Comparison of ENCODE assay signal across 18 mouse cellular contexts in the genomic region with DNA sequence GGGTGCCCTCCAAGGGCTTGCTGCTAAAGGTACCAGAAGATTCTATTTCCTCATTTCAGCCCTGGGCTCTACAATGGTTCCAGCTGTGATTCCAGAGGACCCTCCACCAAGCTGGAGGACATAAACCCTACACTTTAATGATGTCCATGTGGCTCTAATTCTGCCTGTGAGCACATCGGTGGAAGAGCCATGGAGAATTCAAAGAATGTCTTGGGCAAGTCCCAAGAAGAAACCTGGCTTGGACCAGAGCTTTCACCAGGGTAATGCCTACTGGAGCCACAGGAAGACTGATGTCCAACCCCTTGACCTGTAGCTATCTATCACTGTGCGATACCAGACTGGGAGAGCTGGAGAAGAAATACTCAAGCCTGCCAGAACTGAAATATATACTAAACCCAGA.
A peak's percentile ranks its signal among the peaks of the same experiment; 100 is the strongest.
DNase-seq lines count a peak whose midpoint lies in the region; ATAC-seq and TF ChIP-seq lines count a peak whose summit lies in the region.
"Had no signal": no experiment of that assay in that cellular context is flagged by ENCODE, and none has a peak within 500 bp of the region (broad histone marks: within the 10 kb centered on the region; RNA-seq: fewer than 3 reads in every experiment).

No protein-coding gene starts in this region.

- in situ Hi-C loops in Patski (cut with MboI; ENCODE audit: low pct_unique_long_range_greater_than_20kb): no loop called here

- DNase-seq in intestine, embryonic 14.5 days (ENCODE audit: low spot score): peak; percentile 21
- peak; percentile 89 for DNase-seq in 3T3-L1 (ENCODE audit: low read depth, low spot score)
- no peak for DNase-seq in Patski (ENCODE audit: low read depth, low spot score)
- no peak for DNase-seq in gastrocnemius, postnatal 10 days
- no peak for DNase-seq in layer of hippocampus, postnatal 14 days (ENCODE audit: low spot score in 2 of 2)
- DNase-seq: adrenal gland, adult 8-10 months; cerebellum, postnatal 25 days; heart, adult 18-20 months; kidney, adult 2 months; lung, postnatal 10 days; right cerebral cortex, postnatal 4 days had no signal

- WGBS in intestine, embryonic 14.5 days: 53% methylated on average over 2 of the region's 2 CpGs
- 73% methylated on average over 2 of the region's 2 CpGs for WGBS in intestine, postnatal 0 days
- WGBS in intestine, embryonic 16.5 days: 54% methylated on average over 2 of the region's 2 CpGs

- H3K36me3 ChIP-seq in intestine, embryonic 14.5 days (ENCODE audit: control insufficient read depth, insufficient read depth, low read length): no peaks in the 10 kb centered on the region
- H3K36me3 ChIP-seq in intestine, postnatal 0 days (ENCODE audit: control insufficient read depth, insufficient read depth): no peaks in the 10 kb centered on the region
- H3K36me3 ChIP-seq in intestine, embryonic 16.5 days (ENCODE audit: control insufficient read depth, insufficient read depth, low read length): no peaks in the 10 kb centered on the region
- H3K36me3 ChIP-seq: embryonic facial prominence, embryonic 12.5 days; limb, embryonic 15.5 days; liver, embryonic 15.5 days had no signal

- no peaks in the 10 kb centered on the region for H3K27me3 ChIP-seq in intestine, embryonic 14.5 days (replicated peaks; ENCODE audit: control insufficient read depth, insufficient read depth, low read length)
- H3K27me3 ChIP-seq in intestine, postnatal 0 days (replicated peaks; ENCODE audit: control insufficient read depth, insufficient read depth, low read length): no peaks in the 10 kb centered on the region
- no peaks in the 10 kb centered on the region for H3K27me3 ChIP-seq in Patski
- H3K27me3 ChIP-seq in intestine, embryonic 16.5 days (replicated peaks; ENCODE audit: control insufficient read depth, insufficient read depth, low read length): no peaks in the 10 kb centered on the region
- H3K27me3 ChIP-seq: embryonic facial prominence, embryonic 12.5 days; limb, embryonic 15.5 days; liver, embryonic 15.5 days had no signal

- H3K9me3 ChIP-seq in intestine, embryonic 14.5 days (ENCODE audit: control insufficient read depth, low read length): no peaks in the 10 kb centered on the region
- no peaks in the 10 kb centered on the region for H3K9me3 ChIP-seq in intestine, postnatal 0 days (ENCODE audit: control insufficient read depth)
- no peaks in the 10 kb centered on the region for H3K9me3 ChIP-seq in intestine, embryonic 16.5 days (ENCODE audit: control insufficient read depth, low read length)
- H3K9me3 ChIP-seq: embryonic facial prominence, embryonic 12.5 days; limb, embryonic 15.5 days; liver, embryonic 15.5 days had no signal

- no peak overlapping the region for H3K9ac ChIP-seq in intestine, embryonic 14.5 days (ENCODE audit: low read length)
- H3K9ac ChIP-seq in intestine, postnatal 0 days (ENCODE audit: low read depth, low read length): no peak overlapping the region
- H3K9ac ChIP-seq in intestine, embryonic 16.5 days (ENCODE audit: low read depth, low read length): no peak overlapping the region
- H3K9ac ChIP-seq: embryonic facial prominence, embryonic 12.5 days; limb, embryonic 15.5 days; liver, embryonic 15.5 days had no signal

- POLR2A ChIA-PET in Patski (lab: Charles Lee): no interaction called here

- H3K4me3 ChIP-seq in intestine, embryonic 14.5 days (ENCODE audit: low read depth, low read length): no peak overlapping the region
- no peak overlapping the region for H3K4me3 ChIP-seq in intestine, postnatal 0 days (ENCODE audit: low read depth, low read length)
- H3K4me3 ChIP-seq in intestine, embryonic 16.5 days (ENCODE audit: low read length): no peak overlapping the region
- H3K4me3 ChIP-seq: embryonic facial prominence, embryonic 12.5 days; limb, embryonic 15.5 days; liver, embryonic 15.5 days had no signal

- H3K27ac ChIP-seq in intestine, embryonic 14.5 days (ENCODE audit: low read depth): no peak overlapping the region
- no peak overlapping the region for H3K27ac ChIP-seq in intestine, postnatal 0 days (ENCODE audit: low read depth, low read length)
- peak overlapping the region; percentile 15; the same call in 1 of the 2 replicates for H3K27ac ChIP-seq in intestine, embryonic 16.5 days (ENCODE audit: low read length)
- H3K27ac ChIP-seq: embryonic facial prominence, embryonic 12.5 days; limb, embryonic 15.5 days; liver, embryonic 15.5 days had no signal

- no peak for TF ChIP-seq CTCF in intestine, postnatal 0 days (IDR thresholded peaks at IDR 0.05; ENCODE audit: low read depth)
- no peak for TF ChIP-seq CTCF in Patski (IDR thresholded peaks at IDR 0.05)

- H3K4me1 ChIP-seq in intestine, embryonic 14.5 days (replicated peaks; ENCODE audit: control insufficient read depth, insufficient read depth, low read length): no peaks in the 10 kb centered on the region
- no peaks in the 10 kb centered on the region; the same call in 1 of the 2 replicates for H3K4me1 ChIP-seq in intestine, postnatal 0 days (replicated peaks; ENCODE audit: control insufficient read depth, insufficient read depth, low read length)
- H3K4me1 ChIP-seq in intestine, embryonic 16.5 days (ENCODE audit: control insufficient read depth, insufficient read depth, low read length): no peaks in the 10 kb centered on the region
- H3K4me1 ChIP-seq: liver, embryonic 15.5 days had no signal

- CTCF ChIA-PET in Patski (lab: Charles Lee): no interaction called here

- no peak overlapping the region for H3K4me2 ChIP-seq in intestine, embryonic 14.5 days (ENCODE audit: low read length)
- no peak overlapping the region for H3K4me2 ChIP-seq in intestine, postnatal 0 days (replicated peaks; ENCODE audit: low read depth)
- no peak overlapping the region for H3K4me2 ChIP-seq in intestine, embryonic 16.5 days (ENCODE audit: low read depth, low read length)
- H3K4me2 ChIP-seq: embryonic facial prominence, embryonic 12.5 days; limb, embryonic 15.5 days; liver, embryonic 15.5 days had no signal

- no peak for ATAC-seq in intestine, embryonic 14.5 days (replicated peaks; ENCODE audit: low FRiP score, low TSS enrichment, low read depth)
- no peak for ATAC-seq in intestine, postnatal 0 days
- peak; percentile 69 for ATAC-seq in Patski
- ATAC-seq in intestine, embryonic 16.5 days: no peak
- ATAC-seq: forebrain, embryonic 16.5 days; hindbrain, embryonic 16.5 days had no signal

Comparison
In these comparisons a context has a peak if more than half of its experiments do, and no peak if none do; other contexts are left out.
1. DNase-seq: peak in intestine, embryonic 14.5 days (single experiment) and 3T3-L1 (single experiment); none in Patski (single experiment), gastrocnemius, postnatal 10 days (single experiment) and layer of hippocampus, postnatal 14 days (0 of 2).